Mouse (Mus musculus) layer of hippocampus, adult 9-10 months (tissue): ENCODE data around the gene Fan1.

ENCODE experiments used
- DNase-seq: peaks from one replicate; pipeline ENCODE4 v3.0.0; 2022; ENCODE audit warnings: low spot score

Gene Fan1

DNA sequence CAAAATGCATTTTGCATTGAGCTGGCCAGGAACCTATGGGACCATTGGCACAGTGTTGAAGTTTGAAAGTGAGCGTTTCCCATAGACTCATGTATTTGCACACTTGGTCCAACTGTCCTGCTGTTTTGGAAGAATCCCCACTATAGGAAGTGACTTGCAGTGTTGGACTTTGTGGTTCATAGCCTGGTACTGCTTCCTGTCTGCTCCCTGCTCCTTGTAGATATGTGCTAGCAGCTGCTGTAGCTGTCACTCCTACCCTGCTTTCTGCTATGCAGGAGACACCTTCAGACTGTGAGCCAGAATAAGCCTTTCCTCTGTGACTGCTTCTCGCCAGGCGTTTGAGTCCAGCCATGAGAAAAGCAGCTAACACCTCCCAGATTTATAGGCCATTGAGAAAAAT, 42.6 kb downstream of the Fan1 start:
- no peak for DNase-seq

DNA sequence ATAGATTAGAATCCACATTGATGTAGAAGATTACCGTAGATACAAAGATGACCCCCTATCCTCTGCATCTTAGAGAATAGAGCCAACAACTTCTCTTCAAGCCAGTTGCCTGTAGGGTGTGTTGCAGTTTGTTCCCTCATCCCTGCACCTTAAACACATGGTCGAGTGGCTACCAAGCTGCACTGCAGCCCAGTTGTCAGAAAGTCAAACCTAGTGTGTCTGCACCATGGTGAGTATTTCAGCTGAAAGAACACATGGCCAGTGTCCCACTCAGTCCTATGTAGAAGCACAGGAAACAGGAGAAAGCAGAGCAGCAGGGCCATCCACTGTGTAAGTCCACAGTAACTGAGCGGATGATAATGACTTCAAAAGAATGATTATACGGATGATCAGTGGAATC, 46.4 kb downstream of the Fan1 start:
- no peak for DNase-seq

DNA sequence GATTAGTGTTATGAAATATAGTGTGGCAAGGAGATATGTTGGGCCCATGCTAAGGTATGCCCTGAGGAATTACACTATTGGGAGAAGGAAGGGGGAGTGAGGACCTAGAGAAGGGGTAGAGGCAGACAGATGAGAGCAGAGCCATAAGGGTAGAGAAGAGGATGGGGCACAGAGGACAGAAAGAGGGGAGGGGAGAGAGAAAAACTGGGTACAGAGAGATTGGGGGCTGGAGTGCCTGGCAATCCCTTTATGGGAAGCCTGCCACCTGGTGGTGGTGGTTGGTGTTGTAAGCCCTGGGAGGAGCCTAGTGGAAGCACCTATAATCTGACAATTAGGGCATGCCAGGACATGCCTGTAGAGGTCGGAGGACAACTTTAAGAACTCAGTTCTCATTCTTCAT, 47.0 kb downstream of the Fan1 start:
- peak; percentile 86 for DNase-seq

DNA sequence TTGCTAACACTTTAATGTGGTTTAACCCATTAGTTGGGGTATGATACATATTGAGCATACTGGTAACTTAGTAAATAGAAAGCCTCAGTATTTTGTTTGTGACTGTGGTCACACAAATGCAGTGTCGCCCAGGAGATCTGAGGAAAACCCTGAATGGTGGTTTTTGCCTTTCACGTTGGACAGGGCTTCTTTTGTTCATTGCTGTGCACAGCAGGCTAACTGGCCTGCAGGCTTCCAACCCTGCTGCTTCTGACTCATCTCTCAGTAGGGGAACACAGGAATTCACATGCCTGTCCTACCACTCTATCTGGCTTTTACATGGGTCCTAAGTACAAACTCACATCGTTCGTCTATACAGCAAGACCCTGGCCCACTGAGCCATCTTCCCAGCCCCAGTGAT, 52.2 kb downstream of the Fan1 start:
- DNase-seq: no peak

- no peak for DNase-seq
Observed at GRCm38 (mm10) chr7:64321125-64321524, 52.8 kb downstream of the Fan1 start.

DNA sequence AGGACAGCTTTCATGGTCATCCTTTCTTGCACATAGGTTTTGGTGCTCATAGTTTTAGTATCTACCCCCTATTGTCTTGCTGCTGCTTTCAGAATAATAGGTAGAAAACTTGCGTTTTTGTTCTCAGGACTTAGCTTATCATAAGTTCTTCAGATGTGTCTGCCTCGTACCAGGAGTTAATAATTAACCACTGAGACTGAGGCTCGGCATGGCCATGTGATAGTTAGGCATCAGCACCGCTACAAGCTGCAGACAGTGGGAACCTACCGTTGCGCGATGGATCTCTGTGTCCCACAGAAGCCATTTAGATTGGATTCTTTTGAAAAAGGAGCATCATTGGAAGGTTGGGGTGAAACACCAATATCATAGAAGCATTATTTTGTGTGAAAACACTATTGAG, 61.1 kb downstream of the Fan1 start:
- no peak for DNase-seq

- DNase-seq: no peak
Observed at GRCm38 (mm10) chr7:64310756-64311155, 63.1 kb downstream of the Fan1 start.

DNA sequence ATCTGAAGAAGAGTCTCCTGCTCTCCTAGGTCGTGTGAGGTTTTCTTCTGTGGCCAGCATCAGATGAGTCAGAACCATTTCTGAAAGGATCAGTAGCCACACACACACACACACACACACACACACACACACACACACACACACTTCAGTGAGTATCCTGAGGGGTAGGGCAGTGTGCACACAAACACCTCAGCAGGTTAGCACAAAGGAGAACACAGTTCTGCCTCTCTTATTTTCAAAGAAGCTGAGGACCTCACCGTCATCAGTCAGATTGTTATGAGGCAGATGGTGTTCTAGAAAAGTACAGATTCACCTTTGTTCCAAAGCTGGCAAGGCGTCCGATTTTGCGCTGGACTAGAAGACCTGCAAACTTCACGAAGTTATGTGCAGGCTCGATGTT, 63.7 kb downstream of the Fan1 start:
- no peak for DNase-seq
